Mouse (Mus musculus): ENCODE measurements around the gene Rasal2.
"Not testable (repeated sequence)": the region's sequence is repeated elsewhere in the genome, so short reads cannot be mapped to it uniquely, and the experiment has no call there.

Gene Rasal2

DNA sequence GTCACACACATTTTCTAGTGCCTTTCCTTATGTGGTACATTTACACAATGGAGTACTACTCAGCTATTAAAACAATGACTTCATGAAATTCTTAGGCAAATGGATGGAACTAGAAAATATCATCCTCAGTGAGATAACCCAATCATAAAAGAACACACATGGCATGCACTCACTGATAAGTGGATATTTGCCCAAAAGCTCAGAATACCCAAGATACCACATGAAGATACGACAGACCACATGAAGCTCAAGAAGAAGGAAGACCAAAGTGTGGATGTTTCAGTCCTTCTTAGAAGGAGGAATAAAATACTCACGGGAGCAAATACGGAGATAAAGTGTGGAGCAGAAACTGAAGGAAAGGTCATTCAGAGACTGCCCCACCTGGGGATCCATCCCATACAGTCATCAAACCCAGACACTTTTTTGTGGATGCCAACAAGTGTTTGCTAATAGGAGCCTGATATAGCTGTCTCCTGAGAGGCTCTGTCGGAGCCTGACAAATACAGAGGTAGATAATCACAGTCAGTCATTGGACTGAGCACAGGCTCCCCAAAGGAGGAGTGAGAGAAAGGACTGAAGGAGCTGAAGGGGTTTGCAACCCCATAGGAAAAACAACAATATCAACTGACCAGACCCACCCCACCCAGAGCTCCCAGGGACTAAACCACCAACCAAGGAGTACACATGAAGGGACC lies 175.6 kb downstream of the Rasal2 start:
- DNase-seq, result not testable (repeated sequence)

- DNase-seq, result no peak
Observed at GRCm38 (mm10) chr1:157233451-157233850, 178.9 kb downstream of the Rasal2 start.

DNA sequence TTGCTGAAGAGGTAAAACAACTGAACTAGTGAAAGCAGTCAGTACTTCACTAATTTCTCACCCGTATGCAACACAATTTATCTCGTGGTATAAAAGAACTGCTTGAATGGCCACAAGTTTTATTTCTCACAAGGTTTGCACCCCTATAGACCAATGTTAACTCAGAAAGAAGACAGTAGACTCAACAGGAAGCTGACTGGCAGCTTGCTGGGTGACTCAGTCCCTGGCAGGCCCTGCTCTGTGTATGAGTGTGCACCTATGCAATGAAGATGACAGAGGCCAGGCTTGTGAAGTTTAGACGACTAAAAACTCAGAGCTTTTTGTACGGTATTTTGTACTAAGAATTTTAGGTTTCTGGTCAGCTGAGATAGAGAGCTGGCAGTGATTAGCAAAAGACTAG lies 180.0 kb downstream of the Rasal2 start:
- DNase-seq, result peak in 1 of 2 experiments; percentile 28

GRCm38 (mm10) chr1:157231016-157231415 lies 181.4 kb downstream of the Rasal2 start:
- DNase-seq, result no peak

DNA sequence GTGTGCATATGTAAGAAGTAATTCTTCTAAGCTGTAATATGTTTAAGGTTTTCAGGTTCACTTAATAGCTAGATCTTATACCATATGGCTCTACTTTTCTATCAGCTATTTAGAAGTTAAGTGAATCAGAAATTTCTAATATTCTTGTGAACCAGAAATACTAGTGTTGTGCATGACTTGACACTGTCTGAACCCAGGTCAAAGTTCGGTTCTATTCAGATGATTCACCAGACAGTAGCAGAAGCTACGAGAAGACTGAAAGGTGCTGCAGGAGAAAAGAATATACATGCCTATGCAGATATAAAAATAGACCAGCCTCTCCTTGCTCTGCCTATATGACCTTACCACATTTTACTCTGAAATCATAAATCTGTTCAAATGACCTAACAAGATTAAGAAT lies 182.0 kb downstream of the Rasal2 start:
- no peak for DNase-seq

GRCm38 (mm10) chr1:157225013-157225412 lies 187.4 kb downstream of the Rasal2 start:
- DNase-seq, result no peak

DNA sequence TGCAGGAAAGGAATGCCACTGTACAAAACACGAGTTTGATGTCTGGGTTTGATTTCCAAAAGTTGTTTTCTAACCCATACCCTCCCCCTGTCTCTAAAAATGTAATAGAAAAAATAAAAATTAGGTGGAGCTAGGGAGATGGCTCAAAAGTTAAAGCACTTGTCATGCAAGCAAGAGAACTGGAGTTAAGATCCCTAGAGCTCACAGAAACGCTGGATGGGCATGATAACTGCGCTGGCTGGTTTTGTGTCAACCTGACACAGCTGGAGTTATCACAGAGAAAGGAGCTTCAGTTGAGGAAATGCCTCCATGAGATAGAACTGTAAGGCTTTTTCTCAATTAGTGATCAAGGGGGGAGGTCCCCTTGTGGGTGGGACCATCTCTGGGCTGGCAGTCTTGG lies 191.5 kb downstream of the Rasal2 start:
- DNase-seq, result no peak

- DNase-seq, result no peak
Observed at GRCm38 (mm10) chr1:157220466-157220865, 191.9 kb downstream of the Rasal2 start.

GRCm38 (mm10) chr1:157208754-157209153 lies 203.6 kb downstream of the Rasal2 start:
- no peak for DNase-seq

DNA sequence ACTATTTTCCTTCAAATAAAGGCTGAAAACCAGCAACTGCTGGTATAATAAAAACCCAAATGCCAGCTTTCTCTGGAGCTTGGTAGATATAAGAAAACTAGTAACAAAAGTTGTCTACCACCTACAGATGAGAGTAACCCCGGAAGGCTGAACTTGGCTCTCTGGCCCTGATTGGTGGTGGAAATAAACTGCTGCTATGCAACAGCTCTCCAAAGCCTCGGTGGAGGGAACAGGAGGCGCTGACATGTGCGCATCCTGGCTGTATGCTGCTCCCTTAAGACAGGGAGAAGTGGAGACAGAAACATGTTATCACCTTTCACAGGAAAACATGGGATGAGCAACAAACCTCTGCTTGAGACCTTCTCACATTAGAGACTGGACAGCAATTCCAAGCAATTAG lies 206.7 kb downstream of the Rasal2 start:
- DNase-seq, result no peak

- DNase-seq, result no peak
Observed at GRCm38 (mm10) chr1:157183043-157183442, 229.4 kb downstream of the Rasal2 start.

DNA sequence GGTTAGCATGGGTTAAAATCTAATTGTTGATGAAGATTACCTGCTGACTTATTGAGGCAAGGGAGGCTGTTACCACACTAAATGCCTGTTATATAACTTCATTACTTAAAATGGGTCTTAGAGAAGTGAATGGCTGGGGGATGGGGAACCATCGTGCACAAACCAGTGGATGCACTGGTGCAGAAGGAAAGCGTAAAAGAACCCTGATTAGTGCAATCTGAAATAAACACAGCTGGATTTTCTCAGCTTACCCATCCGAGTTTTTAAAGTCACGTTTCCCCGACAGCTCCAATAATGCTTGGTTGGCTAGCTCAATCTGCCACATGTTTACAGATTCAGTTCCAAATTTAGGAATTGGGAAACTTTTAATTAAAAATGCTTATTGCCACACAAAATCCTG lies 230.0 kb downstream of the Rasal2 start:
- no peak for DNase-seq

GRCm38 (mm10) chr1:157181081-157181480 lies 231.3 kb downstream of the Rasal2 start:
- DNase-seq, result no peak

DNA sequence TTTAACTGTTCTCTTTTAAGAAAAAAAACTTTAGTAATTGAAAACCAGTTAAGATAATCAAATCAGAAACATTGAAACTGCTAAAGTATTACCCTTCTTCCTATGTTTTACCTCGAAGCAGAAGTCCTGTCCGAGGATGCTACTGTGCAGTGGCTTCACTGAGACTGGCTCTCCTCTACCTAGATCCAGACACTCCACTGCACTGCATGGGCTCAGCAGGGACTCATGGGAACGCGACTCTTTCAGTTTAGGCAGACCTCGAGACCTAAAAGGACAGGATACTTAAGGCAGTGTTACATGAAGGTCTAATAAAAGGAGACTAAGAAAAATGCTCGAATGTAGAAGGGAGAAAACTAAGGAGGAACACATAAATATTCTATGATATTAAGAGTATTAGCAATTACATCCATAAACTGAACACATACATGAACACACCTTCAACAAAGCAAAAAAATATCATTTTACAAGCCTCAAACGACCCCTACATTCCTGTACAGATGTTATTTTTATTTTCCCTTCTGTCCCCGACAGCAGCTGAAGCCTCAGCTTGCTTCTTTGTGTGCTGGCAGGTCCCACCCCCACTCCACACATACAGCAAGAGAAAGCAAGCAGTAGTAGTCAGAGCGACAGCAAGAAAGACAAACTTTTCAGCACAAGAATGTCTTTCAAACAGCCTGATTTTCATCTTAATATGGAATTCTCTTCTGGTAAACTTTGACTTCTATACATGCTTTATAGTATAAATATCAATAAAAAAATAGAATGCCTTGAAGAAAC lies 233.2 kb downstream of the Rasal2 start:
- DNase-seq, result no peak

DNA sequence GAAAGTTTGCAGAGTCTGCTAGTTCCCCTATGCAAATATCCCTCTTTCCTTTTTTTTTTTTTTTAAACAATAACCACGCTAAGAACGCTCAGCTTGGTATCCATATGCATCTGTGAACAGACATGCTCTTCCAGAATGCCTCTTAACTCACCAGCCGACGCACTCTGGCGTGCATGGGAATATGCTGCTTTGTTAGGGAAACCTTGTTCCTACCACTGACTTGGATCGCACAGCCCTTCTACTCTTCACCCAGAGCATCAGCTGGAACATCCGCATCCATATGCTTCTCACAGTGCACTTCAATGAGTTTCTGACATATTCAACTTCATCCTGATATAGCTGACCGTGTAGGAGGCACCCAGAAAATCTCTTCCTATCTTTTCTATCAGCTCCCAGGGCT lies 243.1 kb downstream of the Rasal2 start:
- no peak for DNase-seq

DNA sequence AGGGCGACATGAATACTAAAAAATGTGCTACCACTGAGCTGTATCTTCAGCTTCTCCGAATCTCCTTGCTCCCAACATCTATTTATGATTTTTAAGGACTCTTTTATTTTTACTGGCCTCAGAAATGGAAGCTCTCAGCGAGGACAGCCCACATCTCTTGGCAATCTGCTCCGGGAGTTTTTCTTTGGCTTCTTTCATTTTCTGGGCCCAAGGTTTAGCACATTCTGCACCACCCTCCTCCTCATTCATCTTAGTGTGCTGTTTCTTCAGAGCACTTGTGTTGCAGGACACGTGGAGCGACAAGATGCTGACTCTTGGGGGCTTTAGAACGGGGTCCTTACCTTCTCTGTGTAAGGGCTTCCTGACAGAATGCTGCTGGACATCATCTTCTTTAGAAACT lies 243.5 kb downstream of the Rasal2 start:
- no peak for DNase-seq

- DNase-seq, result no peak
Observed at GRCm38 (mm10) chr1:157153781-157154180, 258.6 kb downstream of the Rasal2 start.

DNA sequence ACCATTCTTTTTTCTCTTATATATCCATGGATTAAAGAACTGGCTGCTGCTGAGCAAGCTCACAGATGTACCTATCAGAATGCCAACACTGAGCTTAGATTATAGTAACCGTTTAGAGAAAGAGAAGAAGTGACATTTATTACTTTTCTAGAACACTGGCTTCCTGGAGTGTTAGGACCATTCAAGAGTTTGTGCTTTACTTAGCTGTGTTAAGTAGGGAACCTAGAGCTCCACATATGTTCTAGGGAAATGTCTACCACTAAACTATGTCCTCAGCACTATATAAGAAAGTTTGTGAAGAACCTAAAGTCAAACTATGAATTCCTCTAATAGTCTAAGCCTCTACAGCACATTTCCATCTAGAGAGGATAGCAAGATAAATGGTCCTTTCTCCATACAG lies 262.3 kb downstream of the Rasal2 start:
- no peak for DNase-seq

DNA sequence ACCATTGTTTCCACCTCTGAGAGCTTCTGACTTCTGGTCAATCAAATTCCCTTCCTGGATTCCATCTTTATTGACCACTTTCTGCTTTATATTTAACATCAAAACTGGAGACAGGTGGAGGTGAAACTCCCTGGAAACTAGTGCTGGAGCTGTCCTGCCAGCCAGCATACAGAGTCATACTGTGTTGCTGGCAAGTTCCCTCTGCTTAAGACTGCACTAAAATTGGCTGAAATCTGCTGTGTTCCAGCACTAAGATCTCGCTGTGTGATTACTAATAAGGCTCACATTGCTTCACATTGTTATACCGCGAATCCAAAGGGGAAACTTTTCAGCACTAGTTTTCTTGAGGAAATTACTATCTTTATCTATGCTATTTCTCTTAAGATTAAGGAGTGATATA lies 267.8 kb downstream of the Rasal2 start:
- no peak for DNase-seq

DNA sequence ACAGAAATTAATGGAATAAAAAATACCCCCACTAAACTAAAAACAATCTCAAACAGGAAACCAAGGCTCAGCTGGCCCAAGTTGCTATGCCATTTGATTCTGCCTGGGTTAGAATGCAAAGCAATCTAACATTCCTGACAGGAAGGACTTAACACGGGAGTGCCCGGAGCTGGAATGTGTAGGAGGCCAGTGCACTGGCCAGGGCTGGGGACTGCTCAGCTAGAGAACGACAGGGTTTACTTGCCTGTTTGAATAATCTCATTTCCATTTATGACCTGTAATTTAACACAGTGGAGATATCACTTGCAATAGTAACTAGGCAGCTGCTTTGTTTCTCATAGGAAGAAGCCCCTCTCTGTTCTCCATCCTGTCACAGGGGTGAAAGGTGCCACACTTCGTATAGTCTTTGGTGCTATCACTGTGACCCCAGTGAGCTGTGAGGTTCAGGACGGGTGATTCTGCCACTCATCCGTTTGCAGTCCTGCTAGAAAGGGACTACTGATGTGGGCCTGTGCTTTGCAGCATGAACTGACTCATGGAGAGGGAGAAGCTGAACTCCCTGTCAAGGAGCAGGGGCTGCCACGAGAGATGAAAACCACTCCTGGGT lies 269.0 kb downstream of the Rasal2 start:
- DNase-seq, result no peak

DNA sequence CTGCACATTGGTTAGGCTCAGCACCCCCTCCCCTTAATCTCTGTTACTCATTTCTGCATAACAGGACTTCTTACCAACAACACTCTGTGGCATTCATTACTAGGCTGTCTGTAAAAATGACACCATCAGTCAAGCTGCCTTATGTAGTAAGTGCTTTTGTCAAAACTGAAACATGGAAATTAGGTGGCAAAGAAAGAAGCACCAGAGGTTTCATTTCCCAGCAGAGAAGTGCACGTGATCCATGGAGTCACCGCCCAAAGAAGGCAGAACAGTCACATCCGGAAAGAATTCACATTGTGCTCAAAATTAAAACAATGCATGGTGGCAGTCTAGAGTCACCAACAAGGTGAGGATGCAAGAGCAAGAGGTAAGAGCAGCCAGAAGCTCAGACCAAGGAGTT lies 271.4 kb downstream of the Rasal2 start:
- no peak for DNase-seq

DNA sequence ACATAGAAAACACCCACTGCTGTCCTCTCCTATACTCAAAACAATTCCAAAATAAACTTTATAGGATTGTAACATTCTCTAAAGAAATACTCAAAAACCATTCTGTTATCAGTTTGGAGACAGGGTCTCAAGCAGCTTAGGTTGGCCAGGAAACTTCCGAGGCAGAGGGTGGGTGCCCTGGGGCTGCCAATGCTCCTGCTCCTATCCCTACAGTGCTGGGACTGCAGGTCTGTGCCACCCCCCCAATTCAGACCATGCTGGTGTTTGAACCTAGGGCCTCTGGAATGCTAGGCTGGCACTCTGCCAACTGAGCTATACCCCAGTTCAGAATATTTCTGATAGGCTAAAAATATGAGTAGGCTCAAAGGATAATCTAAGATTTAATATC lies 274.5 kb downstream of the Rasal2 start:
- DNase-seq, result no peak

DNA sequence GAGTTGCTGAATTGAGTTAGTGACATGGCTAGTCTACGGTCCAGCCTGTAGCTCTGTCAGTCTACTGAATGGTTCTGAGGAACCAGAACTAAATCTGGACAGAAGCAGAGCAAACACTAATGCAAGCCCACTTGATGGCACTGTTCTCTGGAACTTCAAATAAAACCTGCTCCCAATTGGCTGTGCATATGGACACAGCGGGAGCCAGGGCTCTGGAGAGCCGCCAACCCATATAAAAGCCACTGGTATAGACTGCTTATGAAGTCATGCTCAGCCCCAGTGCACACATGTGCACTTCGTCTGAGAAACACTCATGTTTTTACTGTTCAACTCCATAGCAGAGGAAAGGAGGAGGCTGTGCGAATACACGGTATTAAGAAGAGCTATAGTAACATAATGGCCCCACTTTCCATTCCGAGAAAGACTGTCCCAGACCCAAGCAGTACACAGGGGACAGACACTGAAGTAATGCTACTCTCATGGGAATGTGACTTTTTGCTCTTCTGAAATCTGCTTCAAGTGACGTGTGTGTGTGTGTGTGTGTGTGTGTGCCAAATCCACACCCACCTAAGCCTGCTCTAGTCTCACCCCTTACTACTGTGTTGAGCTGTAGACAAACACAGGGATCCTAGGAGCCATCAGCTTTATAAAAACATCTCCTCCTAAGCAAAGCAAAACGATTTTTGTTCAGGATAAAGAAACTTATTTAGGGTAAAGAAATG lies 275.1 kb downstream of the Rasal2 start:
- peak; percentile 27 to 47 for DNase-seq

- DNase-seq, result no peak
Observed at GRCm38 (mm10) chr1:157128219-157128618, 284.2 kb downstream of the Rasal2 start.
